Mouse (Mus musculus): ENCODE results near the gene Degs2.
"Not testable (repeated sequence)": the region's sequence is repeated elsewhere in the genome, so short reads cannot be mapped to it uniquely, and the experiment has no call there.

Gene Degs2

GRCm38 (mm10) chr12:108702185-108702584, at the start of gene Degs2:
TSS of gene Degs2 (minus strand) at chr12:108702315.
- DNase-seq: no peak

GRCm38 (mm10) chr12:108751790-108752189, 49.7 kb upstream of the Degs2 start:
- no peak for DNase-seq

GRCm38 (mm10) chr12:108750226-108750625, 48.1 kb upstream of the Degs2 start:
- no peak for DNase-seq

- no peak for DNase-seq
These were observed 47.3 kb upstream of the Degs2 start for GRCm38 (mm10) chr12:108749454-108749853.

GRCm38 (mm10) chr12:108749019-108749418, 46.9 kb upstream of the Degs2 start:
- no peak for DNase-seq

GRCm38 (mm10) chr12:108745990-108746389, 43.9 kb upstream of the Degs2 start:
- DNase-seq: no peak

- DNase-seq: no peak
These were observed 40.1 kb upstream of the Degs2 start for GRCm38 (mm10) chr12:108742241-108742640.

- DNase-seq: no peak
These were observed 39.4 kb upstream of the Degs2 start for GRCm38 (mm10) chr12:108741472-108741871.

- no peak for DNase-seq
These were observed 36.6 kb upstream of the Degs2 start for GRCm38 (mm10) chr12:108738745-108739144.

- DNase-seq: no peak
These were observed 35.7 kb upstream of the Degs2 start for GRCm38 (mm10) chr12:108737838-108738237.

GRCm38 (mm10) chr12:108734386-108734785, 32.3 kb upstream of the Degs2 start:
- no peak for DNase-seq

- DNase-seq: no peak
These were observed 21.7 kb upstream of the Degs2 start for GRCm38 (mm10) chr12:108723841-108724240.

- no peak for DNase-seq
These were observed 20.3 kb upstream of the Degs2 start for GRCm38 (mm10) chr12:108722464-108722863.

- no peak for DNase-seq
These were observed 16.4 kb upstream of the Degs2 start for GRCm38 (mm10) chr12:108718485-108718884.

GRCm38 (mm10) chr12:108715854-108716253, 13.7 kb upstream of the Degs2 start:
- DNase-seq: no peak

- not testable (repeated sequence) for DNase-seq
These were observed 11.9 kb upstream of the Degs2 start for GRCm38 (mm10) chr12:108713972-108714371.

- DNase-seq: no peak
These were observed 10.4 kb upstream of the Degs2 start for GRCm38 (mm10) chr12:108712481-108712880.

GRCm38 (mm10) chr12:108710861-108711615, 8.9 kb upstream of the Degs2 start:
- no peak for DNase-seq

GRCm38 (mm10) chr12:108709964-108710765, 8.1 kb upstream of the Degs2 start:
- no peak for DNase-seq

GRCm38 (mm10) chr12:108709386-108709785, 7.3 kb upstream of the Degs2 start:
- DNase-seq: no peak

GRCm38 (mm10) chr12:108706129-108706528, 4.0 kb upstream of the Degs2 start:
- DNase-seq: peak; percentile 14 to 15

- no peak for DNase-seq
These were observed 3.4 kb upstream of the Degs2 start for GRCm38 (mm10) chr12:108705486-108705885.

- no peak for DNase-seq
These were observed 894 bp downstream of the Degs2 start for GRCm38 (mm10) chr12:108701221-108701620.

- no peak for DNase-seq
These were observed 2.1 kb downstream of the Degs2 start for GRCm38 (mm10) chr12:108700037-108700436.

Measured in B cell, adult 2 months (primary cell).